In genomic region chr11:117975211-117975967, GRCm38 (mm10) we compare ENCODE assay signal across 10 mouse cellular contexts. TPM values are rescaled to one million over a fixed set of nuclear protein-coding genes. Genes with fewer than 3 reads are reported as not detected.
DNase-seq lines count a peak whose midpoint lies in the region; ATAC-seq and TF ChIP-seq lines count a peak whose summit lies in the region.
"Had no signal": no experiment of that assay in that cellular context is flagged by ENCODE, and none has a peak within 500 bp of the region (broad histone marks: within the 10 kb centered on the region; RNA-seq: fewer than 3 reads in every experiment).

No protein-coding gene starts in this region.

- WGBS in kidney, embryonic 15.5 days, result 6% methylated on average over 18 of the region's 18 CpGs
- WGBS in bone marrow, adult 2 months, result 69% methylated on average over 18 of the region's 18 CpGs
- WGBS in forebrain, embryonic 15.5 days, result 4% methylated on average over 18 of the region's 18 CpGs

- peak overlapping the region; percentile 90 for H3K27ac ChIP-seq in kidney, embryonic 15.5 days
- H3K27ac ChIP-seq in bone marrow, adult 2 months (ENCODE audit: control insufficient read depth, insufficient read depth, low read depth, low read length, poor library complexity), result peak overlapping the region; percentile 1; the same call in 1 of the 2 replicates
- peak overlapping the region; percentile 64 for H3K27ac ChIP-seq in forebrain, embryonic 15.5 days (replicated peaks)
- H3K27ac ChIP-seq: liver, embryonic 14.5 days had no signal

- DNase-seq in kidney, adult 8-10 months, result no peak
- DNase-seq in frontal cortex, postnatal 36 days (ENCODE audit: low spot score in 2 of 2), result no peak
- DNase-seq in layer of hippocampus, postnatal 36 days, result no peak
- DNase-seq in cerebellum, postnatal 36 days, result no peak

- H3K4me1 ChIP-seq in kidney, embryonic 15.5 days, result peaks cover 44% of the 10 kb centered on the region
- peaks cover 19% of the 10 kb centered on the region for H3K4me1 ChIP-seq in bone marrow, adult 2 months (ENCODE audit: control insufficient read depth, insufficient read depth, low read length)
- peaks cover 23% of the 10 kb centered on the region for H3K4me1 ChIP-seq in forebrain, embryonic 15.5 days

- H3K36me3 ChIP-seq in kidney, embryonic 15.5 days, result no peaks in the 10 kb centered on the region
- H3K36me3 ChIP-seq in forebrain, embryonic 15.5 days, result no peaks in the 10 kb centered on the region
- H3K36me3 ChIP-seq in myocyte (ENCODE audit: control insufficient read depth, insufficient read depth), result no peaks in the 10 kb centered on the region

- H3K27me3 ChIP-seq in kidney, embryonic 15.5 days, result 0 out of 2 replicates have a peak, but pooled peaks cover 4% of the 10 kb centered on the region
- H3K27me3 ChIP-seq in forebrain, embryonic 15.5 days, result no peaks in the 10 kb centered on the region
- no peaks in the 10 kb centered on the region for H3K27me3 ChIP-seq in myocyte (ENCODE audit: control insufficient read depth, insufficient read depth, insufficient read length)

- H3ac ChIP-seq in myocyte (ENCODE audit: control insufficient read depth, insufficient read length), result no peak overlapping the region

- no peak for TF ChIP-seq CTCF in bone marrow, adult 2 months (IDR thresholded peaks at IDR 0.05; ENCODE audit: control insufficient read depth, insufficient read depth, low read length)

- H3K79me2 ChIP-seq in myocyte (ENCODE audit: control insufficient read depth, insufficient read depth), result no peaks in the 10 kb centered on the region

- no peak for TF ChIP-seq POLR2A in bone marrow, adult 2 months (IDR thresholded peaks at IDR 0.05; ENCODE audit: borderline replicate concordance, control insufficient read depth, low read depth, low read length)
- no peak for TF ChIP-seq POLR2A in myocyte (IDR thresholded peaks at IDR 0.05; ENCODE audit: insufficient read length, low read depth)

- H3K4me2 ChIP-seq in kidney, embryonic 15.5 days, result 0 out of 2 replicates have a peak overlapping the region, but pooled peaks have one; percentile 27
- no peak overlapping the region for H3K4me2 ChIP-seq in forebrain, embryonic 15.5 days (replicated peaks)
- peak overlapping the region; percentile 71 for H3K4me2 ChIP-seq in myocyte (ENCODE audit: low read depth)

- ATAC-seq in kidney, embryonic 15.5 days (replicated peaks; ENCODE audit: low FRiP score), result peak; percentile 53
- ATAC-seq in forebrain, embryonic 15.5 days (replicated peaks), result no peak

- no peak overlapping the region for H3K9ac ChIP-seq in kidney, embryonic 15.5 days
- no peak overlapping the region for H3K9ac ChIP-seq in forebrain, embryonic 15.5 days (replicated peaks)
- H3K9ac ChIP-seq: liver, embryonic 14.5 days had no signal

- no peak overlapping the region for H3K4me3 ChIP-seq in kidney, embryonic 15.5 days (replicated peaks)
- no peak overlapping the region for H3K4me3 ChIP-seq in bone marrow, adult 2 months (replicated peaks; ENCODE audit: control insufficient read depth, low read depth, low read length)
- H3K4me3 ChIP-seq in forebrain, embryonic 15.5 days, result no peak overlapping the region
- no peak overlapping the region for H3K4me3 ChIP-seq in myocyte
- H3K4me3 ChIP-seq: erythroblast, embryonic 14.5 days had no signal

- H3K9me3 ChIP-seq in kidney, embryonic 15.5 days (replicated peaks), result no peaks in the 10 kb centered on the region
- H3K9me3 ChIP-seq in forebrain, embryonic 15.5 days, result no peaks in the 10 kb centered on the region

TF ChIP-seq in myocyte, 11 proteins besides CTCF, POLR2A, EP300 and RAD21:
- TF ChIP-seq TCF12 (IDR thresholded peaks at IDR 0.05; ENCODE audit: insufficient read depth, poor library complexity, severe bottlenecking) (peak; percentile 0), MYOD1 (IDR thresholded peaks at IDR 0.05; ENCODE audit: control insufficient read depth in 1 of 3, insufficient read length in 2 of 3, low read depth in 2 of 3) (no peak), CEBPB (IDR thresholded peaks at IDR 0.05; ENCODE audit: insufficient read depth, poor library complexity, severe bottlenecking) (no peak), TCF3 (IDR thresholded peaks at IDR 0.05; ENCODE audit: insufficient read length, low read depth) (no peak), USF1 (IDR thresholded peaks at IDR 0.05; ENCODE audit: low read depth) (no peak), POLR2AphosphoS2 (IDR thresholded peaks at IDR 0.05; ENCODE audit: insufficient read length, low read depth) (no peak), SRF (IDR thresholded peaks at IDR 0.05; ENCODE audit: control insufficient read depth, insufficient read length, low read depth) (no peak)

RNA-seq across cellular contexts. Expression of gene Socs3, which starts 5.5 kb away (rescaled TPM):
- polyA plus RNA-seq in kidney, embryonic 15.5 days (2015; fragmentation: Nextera tagmentation; extraction: Ambion mirVana), result 14.1 and 15.2 TPM in 2 replicates
- 3.4 and 9.6 TPM in 2 replicates for polyA plus RNA-seq in bone marrow, adult 2 months (2011; ENCODE audit: insufficient read depth, insufficient read length, low replicate concordance, missing spikeins)
- 14.2 and 15.1 TPM in 2 replicates for polyA plus RNA-seq in forebrain, embryonic 15.5 days (2015; fragmentation: Nextera tagmentation; extraction: Ambion mirVana)
- 27.3 TPM for polyA plus RNA-seq in myocyte (2012; fragmentation: generic; extraction: Trizol)
- total RNA-seq in layer of hippocampus, postnatal 36 days (2021), result 1 to 10 TPM; 1.3 to 1.4 TPM

RNA-seq across cellular contexts. Expression of gene Pgs1, which starts 10.7 kb away (rescaled TPM):
- 34.1 and 38.9 TPM in 2 replicates for polyA plus RNA-seq in kidney, embryonic 15.5 days (2015; fragmentation: Nextera tagmentation; extraction: Ambion mirVana)
- 27.1 and 67.5 TPM in 2 replicates for polyA plus RNA-seq in bone marrow, adult 2 months (2011; ENCODE audit: insufficient read depth, insufficient read length, low replicate concordance, missing spikeins)
- polyA plus RNA-seq in forebrain, embryonic 15.5 days (2015; fragmentation: Nextera tagmentation; extraction: Ambion mirVana), result 52.9 and 54.3 TPM in 2 replicates
- polyA plus RNA-seq in myocyte (2012; fragmentation: generic; extraction: Trizol), result 61.6 TPM
- total RNA-seq in layer of hippocampus, postnatal 36 days (2021), result 10 to 100 TPM; 75.1 to 79.4 TPM

Comparison
In these comparisons a context has a peak if more than half of its experiments do, and no peak if none do; other contexts are left out.
1. H3K27ac ChIP-seq: peak in every context shown above with its lines; median percentile 90 in kidney, embryonic 15.5 days; 64 in forebrain, embryonic 15.5 days; 1 in bone marrow, adult 2 months.